9 mouse cellular contexts compared by ENCODE assay signal in the genomic region with DNA sequence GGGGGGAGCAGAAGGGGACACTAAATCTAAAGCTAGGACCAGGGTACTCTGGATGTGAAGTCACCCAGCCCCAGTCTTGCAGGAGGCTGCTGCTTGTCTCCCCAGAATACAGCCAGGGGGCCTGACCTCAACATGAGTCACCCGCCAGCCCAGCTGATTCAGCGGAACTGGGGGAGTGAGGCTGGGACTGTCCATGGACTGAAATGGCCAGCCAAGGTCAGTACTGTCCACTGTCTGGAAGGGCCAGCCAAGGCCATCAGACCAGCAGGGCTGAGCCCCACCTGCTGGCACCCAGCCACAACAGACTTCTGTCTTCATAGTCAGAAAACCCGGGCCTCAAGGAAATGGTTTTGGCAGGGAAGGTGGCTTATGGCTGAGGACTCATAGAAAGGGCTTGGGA. TPM values are rescaled to one million over a fixed set of nuclear protein-coding genes. Genes with fewer than 3 reads are reported as not detected.
DNase-seq lines count a peak whose midpoint lies in the region; ATAC-seq and TF ChIP-seq lines count a peak whose summit lies in the region.
"Had no signal": no experiment of that assay in that cellular context is flagged by ENCODE, and none has a peak within 500 bp of the region (broad histone marks: within the 10 kb centered on the region; RNA-seq: fewer than 3 reads in every experiment).

No protein-coding gene starts in this region.

- no peaks in the 10 kb centered on the region for H3K27me3 ChIP-seq in hindbrain, postnatal 0 days (ENCODE audit: insufficient read depth, low read length)
- no peaks in the 10 kb centered on the region for H3K27me3 ChIP-seq in hindbrain, embryonic 14.5 days (ENCODE audit: control insufficient read depth, insufficient read depth, low read length)
- H3K27me3 ChIP-seq in liver, embryonic 15.5 days, result no peaks in the 10 kb centered on the region
- H3K27me3 ChIP-seq: embryonic facial prominence, embryonic 15.5 days had no signal

- H3K4me3 ChIP-seq in hindbrain, postnatal 0 days (ENCODE audit: low read length), result no peak overlapping the region
- no peak overlapping the region for H3K4me3 ChIP-seq in hindbrain, embryonic 14.5 days (replicated peaks; ENCODE audit: low read length)
- no peak overlapping the region for H3K4me3 ChIP-seq in liver, embryonic 15.5 days (replicated peaks)
- H3K4me3 ChIP-seq: embryonic facial prominence, embryonic 15.5 days had no signal

- no peaks in the 10 kb centered on the region for H3K9me3 ChIP-seq in hindbrain, postnatal 0 days (ENCODE audit: low read length)
- no peaks in the 10 kb centered on the region for H3K9me3 ChIP-seq in hindbrain, embryonic 14.5 days (ENCODE audit: control insufficient read depth, low read length)
- H3K9me3 ChIP-seq in liver, embryonic 15.5 days (replicated peaks), result no peaks in the 10 kb centered on the region
- H3K9me3 ChIP-seq: embryonic facial prominence, embryonic 15.5 days had no signal

- H3K4me1 ChIP-seq in hindbrain, postnatal 0 days (ENCODE audit: insufficient read depth, low read length), result no peaks in the 10 kb centered on the region
- no peaks in the 10 kb centered on the region for H3K4me1 ChIP-seq in hindbrain, embryonic 14.5 days (replicated peaks; ENCODE audit: control insufficient read depth, insufficient read depth, low read length)
- H3K4me1 ChIP-seq in liver, embryonic 15.5 days (replicated peaks), result peaks cover 11% of the 10 kb centered on the region
- H3K4me1 ChIP-seq: embryonic facial prominence, embryonic 15.5 days had no signal

- ATAC-seq in hindbrain, postnatal 0 days, result peak; percentile 28; the same call in 1 of the 2 replicates
- ATAC-seq in hindbrain, embryonic 14.5 days (ENCODE audit: low FRiP score), result no peak
- peak; percentile 40; the same call in 1 of the 2 replicates for ATAC-seq in liver, embryonic 15.5 days (ENCODE audit: insufficient read depth)

- H3K36me3 ChIP-seq in hindbrain, postnatal 0 days (ENCODE audit: insufficient read depth, low read length), result peaks cover 16% of the 10 kb centered on the region; the same call in 1 of the 2 replicates
- peaks cover 35% of the 10 kb centered on the region for H3K36me3 ChIP-seq in hindbrain, embryonic 14.5 days (replicated peaks; ENCODE audit: control insufficient read depth, insufficient read depth)
- no peaks in the 10 kb centered on the region for H3K36me3 ChIP-seq in liver, embryonic 15.5 days (replicated peaks)

- intact Hi-C loops in heart, postnatal 36 days (cut with DNase I), result no loop called here

- H3K4me2 ChIP-seq in hindbrain, postnatal 0 days (ENCODE audit: low read depth, low read length), result no peak overlapping the region
- H3K4me2 ChIP-seq in hindbrain, embryonic 14.5 days (replicated peaks), result no peak overlapping the region
- H3K4me2 ChIP-seq in liver, embryonic 15.5 days, result no peak overlapping the region
- H3K4me2 ChIP-seq: embryonic facial prominence, embryonic 15.5 days had no signal

- 63% methylated on average over 3 of the region's 3 CpGs for WGBS in hindbrain, postnatal 0 days
- WGBS in hindbrain, embryonic 14.5 days, result 70% methylated on average over 3 of the region's 3 CpGs
- WGBS in liver, embryonic 15.5 days (ENCODE audit: insufficient replicate concordance), result 39% methylated on average over 3 of the region's 3 CpGs

- TF ChIP-seq CTCF in hindbrain, postnatal 0 days (IDR thresholded peaks at IDR 0.05; ENCODE audit: low read depth), result no peak

- H3K27ac ChIP-seq in hindbrain, postnatal 0 days, result no peak overlapping the region
- H3K27ac ChIP-seq in hindbrain, embryonic 14.5 days, result no peak overlapping the region
- H3K27ac ChIP-seq in liver, embryonic 15.5 days (replicated peaks), result no peak overlapping the region
- H3K27ac ChIP-seq: embryonic facial prominence, embryonic 15.5 days had no signal

- no peak for DNase-seq in hindbrain, postnatal 0 days (ENCODE audit: low spot score)
- DNase-seq in hindbrain, embryonic 14.5 days (ENCODE audit: low spot score), result no peak
- peak; percentile 95 for DNase-seq in adrenal gland, postnatal 14 days
- peak; percentile 64 to 73 for DNase-seq in heart, postnatal 36 days
- DNase-seq in testis, postnatal 10 days (ENCODE audit: low spot score), result peak; percentile 93
- no peak for DNase-seq in neural tube, embryonic 10.5 days (ENCODE audit: extremely low spot score, low spot score)
- DNase-seq in right cerebral cortex, postnatal 25 days, result no peak

- no peak overlapping the region for H3K9ac ChIP-seq in hindbrain, postnatal 0 days (replicated peaks; ENCODE audit: low read length)
- H3K9ac ChIP-seq in hindbrain, embryonic 14.5 days, result no peak overlapping the region
- no peak overlapping the region for H3K9ac ChIP-seq in liver, embryonic 15.5 days
- H3K9ac ChIP-seq: embryonic facial prominence, embryonic 15.5 days had no signal

RNA-seq across cellular contexts. Expression of gene Pdgfa, which starts 17.9 kb away (rescaled TPM):
- total RNA-seq in hindbrain, postnatal 0 days (2014; rRNA removed), result 49.0 and 54.4 TPM in 2 replicates
- 41.9 and 47.5 TPM in 2 replicates for polyA plus RNA-seq in hindbrain, postnatal 0 days (2015; fragmentation: Nextera tagmentation; extraction: Ambion mirVana)
- 24.7 and 30.1 TPM in 2 replicates for polyA plus RNA-seq in hindbrain, embryonic 14.5 days (2014; fragmentation: Nextera tagmentation; extraction: Ambion mirVana)
- 22.0 and 26.0 TPM in 2 replicates for total RNA-seq in adrenal gland, postnatal 14 days (2021)
- 10 to 100 TPM; 18.6 to 24.6 TPM for total RNA-seq in heart, postnatal 36 days (2021)
- polyA plus RNA-seq in liver, embryonic 15.5 days (2015; fragmentation: Nextera tagmentation; extraction: Ambion mirVana), result 1.6 and 3.0 TPM in 2 replicates

Comparison
In these comparisons a context has a peak if more than half of its experiments do, and no peak if none do; other contexts are left out.
1. DNase-seq: peak in adrenal gland, postnatal 14 days (single experiment), heart, postnatal 36 days (2 of 2) and testis, postnatal 10 days (single experiment); none in hindbrain, postnatal 0 days (single experiment), hindbrain, embryonic 14.5 days (single experiment), neural tube, embryonic 10.5 days (single experiment) and right cerebral cortex, postnatal 25 days (single experiment).